Mouse (Mus musculus) splenic B cell, adult 2 months (primary cell): ENCODE data around the gene Ptgfrn.

Source experiments
- DNase-seq: peaks from one replicate; pipeline ENCODE4 v3.0.0-alpha.2; 2011; ENCODE audit warnings: low read depth, low spot score
- H3K27me3 ChIP-seq: 2 replicates; pipeline ENCODE4 v1.6.1; 2012; ENCODE audit warnings: mild to moderate bottlenecking, low read length, moderate library complexity, mixed read lengths; ENCODE audit not compliant: control insufficient read depth, poor library complexity, insufficient read depth, severe bottlenecking
- H3K36me3 ChIP-seq: 2 replicates; pipeline ENCODE4 v1.6.1; 2012; ENCODE audit warnings: mild to moderate bottlenecking, low read length, moderate library complexity, mixed read lengths; ENCODE audit not compliant: control insufficient read depth, poor library complexity, insufficient read depth, severe bottlenecking

The Ptgfrn gene

GRCm38 (mm10) chr3:101049997-101050396, 60.1 kb downstream of the Ptgfrn start:
- no peaks in the 10 kb centered on the region for H3K36me3 ChIP-seq
- no peak for DNase-seq
- H3K27me3 ChIP-seq: no peaks in the 10 kb centered on the region

GRCm38 (mm10) chr3:101048781-101049180, 61.3 kb downstream of the Ptgfrn start:
- Histone ChIP-seq H3K36me3 (no peaks in the 10 kb centered on the region), H3K27me3 (no peaks in the 10 kb centered on the region)
- no peak for DNase-seq

- no peak for DNase-seq
- no peaks in the 10 kb centered on the region for H3K27me3 ChIP-seq
- H3K36me3 ChIP-seq: no peaks in the 10 kb centered on the region
These were observed 62.3 kb downstream of the Ptgfrn start for GRCm38 (mm10) chr3:101047586-101048275.

- no peaks in the 10 kb centered on the region for H3K27me3 ChIP-seq
- no peaks in the 10 kb centered on the region for H3K36me3 ChIP-seq
- DNase-seq: no peak
These were observed 64.6 kb downstream of the Ptgfrn start for GRCm38 (mm10) chr3:101045431-101045830.

GRCm38 (mm10) chr3:101044686-101045085, 65.4 kb downstream of the Ptgfrn start:
- no peak for DNase-seq
- no peaks in the 10 kb centered on the region for H3K36me3 ChIP-seq
- no peaks in the 10 kb centered on the region; the same call in 1 of the 2 replicates for H3K27me3 ChIP-seq

GRCm38 (mm10) chr3:101041997-101042396, 68.1 kb downstream of the Ptgfrn start:
- no peak for DNase-seq
- no peaks in the 10 kb centered on the region for H3K36me3 ChIP-seq
- no peaks in the 10 kb centered on the region; the same call in 1 of the 2 replicates for H3K27me3 ChIP-seq

GRCm38 (mm10) chr3:101037984-101038545, 72.0 kb downstream of the Ptgfrn start:
- Histone ChIP-seq H3K36me3 (no peaks in the 10 kb centered on the region), H3K27me3 (no peaks in the 10 kb centered on the region; the same call in 1 of the 2 replicates)
- no peak for DNase-seq

GRCm38 (mm10) chr3:101036001-101036400, 74.1 kb downstream of the Ptgfrn start:
- Histone ChIP-seq H3K36me3 (no peaks in the 10 kb centered on the region), H3K27me3 (no peaks in the 10 kb centered on the region; the same call in 1 of the 2 replicates)
- no peak for DNase-seq

GRCm38 (mm10) chr3:101034509-101034908, 75.6 kb downstream of the Ptgfrn start:
- Histone ChIP-seq H3K36me3 (no peaks in the 10 kb centered on the region), H3K27me3 (no peaks in the 10 kb centered on the region)
- DNase-seq: no peak

- DNase-seq: no peak
- Histone ChIP-seq H3K27me3 (no peaks in the 10 kb centered on the region), H3K36me3 (no peaks in the 10 kb centered on the region)
These were observed 76.4 kb downstream of the Ptgfrn start for GRCm38 (mm10) chr3:101033644-101034043.

- Histone ChIP-seq H3K27me3 (no peaks in the 10 kb centered on the region), H3K36me3 (no peaks in the 10 kb centered on the region)
- no peak for DNase-seq
These were observed 78.5 kb downstream of the Ptgfrn start for GRCm38 (mm10) chr3:101031456-101032142.

GRCm38 (mm10) chr3:101030630-101031029, 79.4 kb downstream of the Ptgfrn start:
- no peaks in the 10 kb centered on the region for H3K27me3 ChIP-seq
- no peak for DNase-seq
- H3K36me3 ChIP-seq: no peaks in the 10 kb centered on the region

GRCm38 (mm10) chr3:101029339-101029738, 80.7 kb downstream of the Ptgfrn start, which contains the start of gene Cd101:
Cd101 (minus strand) TSS chr3:101029556.
- DNase-seq: peak; percentile 8
- Histone ChIP-seq H3K36me3 (no peaks in the 10 kb centered on the region), H3K27me3 (no peaks in the 10 kb centered on the region)

- no peak for DNase-seq
- no peaks in the 10 kb centered on the region for H3K36me3 ChIP-seq
- no peaks in the 10 kb centered on the region for H3K27me3 ChIP-seq
These were observed 83.3 kb downstream of the Ptgfrn start for GRCm38 (mm10) chr3:101026741-101027140.

- H3K27me3 ChIP-seq: no peaks in the 10 kb centered on the region
- no peaks in the 10 kb centered on the region for H3K36me3 ChIP-seq
- no peak for DNase-seq
These were observed 87.1 kb downstream of the Ptgfrn start for GRCm38 (mm10) chr3:101022967-101023366.
